Mouse (Mus musculus): ENCODE data around the gene Faap24. TPM values are rescaled to one million over a fixed set of nuclear protein-coding genes. Genes with fewer than 3 reads are reported as not detected.

The Faap24 gene
- 4.6 and 4.8 TPM in 2 replicates for polyA plus RNA-seq (2012; rRNA removed; ENCODE audit: low replicate concordance)

GRCm38 (mm10) chr7:35396542-35397168, at the start of gene Faap24, which contains the start of gene Cep89:
Gene Faap24 (minus strand): TSS chr7:35396836.
Gene Cep89 (plus strand): TSS chr7:35397035.

Other genes with a start within 250 kb of the Faap24 start
- gene Slc7a10, start 210.5 kb downstream of the Faap24 start, polyA plus RNA-seq (2012; rRNA removed; ENCODE audit: low replicate concordance): 177 and 234 TPM in 2 replicates
- gene Lrp3, start 181.3 kb downstream of the Faap24 start, polyA plus RNA-seq (2012; rRNA removed; ENCODE audit: low replicate concordance): 19.1 and 30.6 TPM in 2 replicates
- gene Gpatch1, start 78.4 kb downstream of the Faap24 start, polyA plus RNA-seq (2012; rRNA removed; ENCODE audit: low replicate concordance): 3.5 and 4.3 TPM in 2 replicates
- gene Rhpn2, start 62.7 kb downstream of the Faap24 start, polyA plus RNA-seq (2012; rRNA removed; ENCODE audit: low replicate concordance): 5.1 and 5.3 TPM in 2 replicates
- 10.5 and 17.6 TPM in 2 replicates for gene Cep89, start 199 bp upstream of the Faap24 start, polyA plus RNA-seq (2012; rRNA removed; ENCODE audit: low replicate concordance)
- 0.10 TPM in 1 of 2 replicates, not detected in the other for gene Slc7a9, start 52.0 kb upstream of the Faap24 start, polyA plus RNA-seq (2012; rRNA removed; ENCODE audit: low replicate concordance)
- 0.24 TPM in 1 of 2 replicates, not detected in the other for gene Tdrd12, start 140.9 kb upstream of the Faap24 start, polyA plus RNA-seq (2012; rRNA removed; ENCODE audit: low replicate concordance)
- gene Nudt19, start 159.5 kb upstream of the Faap24 start, polyA plus RNA-seq (2012; rRNA removed; ENCODE audit: low replicate concordance): 36.9 and 59.9 TPM in 2 replicates
- 0.09 and 0.10 TPM in 2 replicates for gene Rgs9bp, start 188.7 kb upstream of the Faap24 start, polyA plus RNA-seq (2012; rRNA removed; ENCODE audit: low replicate concordance)
- 29.2 and 32.7 TPM in 2 replicates for gene Ankrd27, start 189.4 kb upstream of the Faap24 start, polyA plus RNA-seq (2012; rRNA removed; ENCODE audit: low replicate concordance)